Mouse (Mus musculus) bone marrow macrophage, adult 2 months (primary cell): ENCODE results near the gene Ston2.

Experiments
- CTCF ChIP-seq: IDR thresholded peaks from 2 replicates; pipeline ENCODE4 v1.5.1; 2012; ENCODE audit warnings: low read depth, mild to moderate bottlenecking, low read length, moderate library complexity
- POLR2A ChIP-seq: IDR thresholded peaks from 2 replicates; pipeline ENCODE4 v1.6.1; 2012; ENCODE audit warnings: mild to moderate bottlenecking, low read depth, low read length, borderline replicate concordance

- TF ChIP-seq CTCF = no peak
- TF ChIP-seq POLR2A = no peak
These were observed 20.0 kb downstream of the Ston2 start for GRCm38 (mm10) chr12:91768176-91768575.
